Comparison of ENCODE assay signal across 14 mouse cellular contexts in genomic region chr4:108433341-108433740, GRCm38 (mm10). TPM values are rescaled to one million over a fixed set of nuclear protein-coding genes. Genes with fewer than 3 reads are reported as not detected.
DNase-seq lines count a peak whose midpoint lies in the region; ATAC-seq lines count a peak whose summit lies in the region.
"Had no signal": no experiment of that assay in that cellular context is flagged by ENCODE, and none has a peak within 500 bp of the region (broad histone marks: within the 10 kb centered on the region; RNA-seq: fewer than 3 reads in every experiment).

No protein-coding gene starts in this region.

- peak; percentile 66 for DNase-seq in midbrain, embryonic 11.5 days (ENCODE audit: low spot score, missing footprints)
- peak; percentile 46 for DNase-seq in embryo, embryonic 9.5 days (ENCODE audit: extremely low spot score)
- peak; percentile 86 for DNase-seq in forelimb bud, embryonic 11.5 days (ENCODE audit: low read depth, low spot score)
- no peak for DNase-seq in cerebellum, postnatal 4 days (ENCODE audit: low spot score in 2 of 2)
- DNase-seq: cerebellum, adult 8-10 months; gastrocnemius, postnatal 36 days; lung, postnatal 36 days; right cerebral cortex, adult 18-20 months; thymus, postnatal 14 days had no signal

- H3K27me3 ChIP-seq in midbrain, embryonic 11.5 days (ENCODE audit: control insufficient read depth, insufficient read depth, low read length) = no peaks in the 10 kb centered on the region
- H3K27me3 ChIP-seq in midbrain, embryonic 13.5 days = no peaks in the 10 kb centered on the region
- H3K27me3 ChIP-seq in stomach, embryonic 15.5 days (replicated peaks) = no peaks in the 10 kb centered on the region
- no peaks in the 10 kb centered on the region for H3K27me3 ChIP-seq in kidney, embryonic 16.5 days (ENCODE audit: insufficient read depth, low read length)
- H3K27me3 ChIP-seq: hindbrain, embryonic 13.5 days had no signal

- no peaks in the 10 kb centered on the region for H3K9me3 ChIP-seq in midbrain, embryonic 11.5 days (ENCODE audit: control insufficient read depth, low read length)
- H3K9me3 ChIP-seq in midbrain, embryonic 13.5 days = no peaks in the 10 kb centered on the region
- no peaks in the 10 kb centered on the region for H3K9me3 ChIP-seq in stomach, embryonic 15.5 days
- no peaks in the 10 kb centered on the region for H3K9me3 ChIP-seq in kidney, embryonic 16.5 days (ENCODE audit: low read length)
- H3K9me3 ChIP-seq: hindbrain, embryonic 13.5 days had no signal

- H3K9ac ChIP-seq in midbrain, embryonic 11.5 days (ENCODE audit: low read length) = no peak overlapping the region
- no peak overlapping the region for H3K9ac ChIP-seq in midbrain, embryonic 13.5 days (replicated peaks)
- no peak overlapping the region for H3K9ac ChIP-seq in stomach, embryonic 15.5 days
- H3K9ac ChIP-seq in kidney, embryonic 16.5 days (replicated peaks; ENCODE audit: low read length) = no peak overlapping the region
- H3K9ac ChIP-seq: hindbrain, embryonic 13.5 days had no signal

- H3K36me3 ChIP-seq in midbrain, embryonic 11.5 days (ENCODE audit: control insufficient read depth, insufficient read depth, low read length) = no peaks in the 10 kb centered on the region
- no peaks in the 10 kb centered on the region for H3K36me3 ChIP-seq in midbrain, embryonic 13.5 days
- no peaks in the 10 kb centered on the region for H3K36me3 ChIP-seq in stomach, embryonic 15.5 days
- no peaks in the 10 kb centered on the region for H3K36me3 ChIP-seq in kidney, embryonic 16.5 days (ENCODE audit: insufficient read depth, low read length)
- H3K36me3 ChIP-seq: hindbrain, embryonic 13.5 days had no signal

- peaks cover 18% of the 10 kb centered on the region for H3K4me1 ChIP-seq in midbrain, embryonic 11.5 days (ENCODE audit: control insufficient read depth, insufficient read depth, low read length)
- peaks cover 33% of the 10 kb centered on the region for H3K4me1 ChIP-seq in midbrain, embryonic 13.5 days (replicated peaks)
- H3K4me1 ChIP-seq in stomach, embryonic 15.5 days = peaks cover 5% of the 10 kb centered on the region
- H3K4me1 ChIP-seq in kidney, embryonic 16.5 days (ENCODE audit: insufficient read depth, low read length) = peaks cover 13% of the 10 kb centered on the region

- WGBS in midbrain, embryonic 11.5 days = 52% methylated on average over 6 of the region's 6 CpGs
- 38% methylated on average over 6 of the region's 6 CpGs for WGBS in midbrain, embryonic 13.5 days
- 13% methylated on average over 6 of the region's 6 CpGs for WGBS in stomach, embryonic 15.5 days
- 33% methylated on average over 6 of the region's 6 CpGs for WGBS in kidney, embryonic 16.5 days

- H3K4me3 ChIP-seq in midbrain, embryonic 11.5 days (ENCODE audit: low read depth, low read length) = no peak overlapping the region
- H3K4me3 ChIP-seq in midbrain, embryonic 13.5 days (replicated peaks) = no peak overlapping the region
- no peak overlapping the region for H3K4me3 ChIP-seq in stomach, embryonic 15.5 days (replicated peaks)
- no peak overlapping the region for H3K4me3 ChIP-seq in kidney, embryonic 16.5 days (ENCODE audit: low read length)
- H3K4me3 ChIP-seq: hindbrain, embryonic 13.5 days had no signal

- no peak overlapping the region for H3K27ac ChIP-seq in midbrain, embryonic 11.5 days (ENCODE audit: low read depth, low read length)
- H3K27ac ChIP-seq in midbrain, embryonic 13.5 days = no peak overlapping the region
- H3K27ac ChIP-seq in stomach, embryonic 15.5 days = no peak overlapping the region
- H3K27ac ChIP-seq in kidney, embryonic 16.5 days (ENCODE audit: low read length) = no peak overlapping the region
- H3K27ac ChIP-seq: hindbrain, embryonic 13.5 days; kidney, postnatal 0 days had no signal

- H3K4me2 ChIP-seq in midbrain, embryonic 11.5 days = no peak overlapping the region
- no peak overlapping the region for H3K4me2 ChIP-seq in midbrain, embryonic 13.5 days (replicated peaks)
- H3K4me2 ChIP-seq in stomach, embryonic 15.5 days = 0 out of 2 replicates have a peak overlapping the region, but pooled peaks have one; percentile 3
- H3K4me2 ChIP-seq in kidney, embryonic 16.5 days (replicated peaks; ENCODE audit: low read depth, low read length) = no peak overlapping the region
- H3K4me2 ChIP-seq: hindbrain, embryonic 13.5 days had no signal

- ATAC-seq in midbrain, embryonic 11.5 days (ENCODE audit: low FRiP score) = no peak
- no peak for ATAC-seq in midbrain, embryonic 13.5 days
- ATAC-seq in stomach, embryonic 15.5 days (ENCODE audit: insufficient read depth, low FRiP score, low read depth) = peak; percentile 23; the same call in 1 of the 2 replicates
- no peak for ATAC-seq in kidney, embryonic 16.5 days (ENCODE audit: low FRiP score, low TSS enrichment)

RNA-seq across cellular contexts. Expression of gene Tut4, which starts 25.9 kb away (rescaled TPM):
- polyA plus RNA-seq in midbrain, embryonic 11.5 days (2014; fragmentation: Nextera tagmentation; extraction: Ambion mirVana) = 61.9 and 66.9 TPM in 2 replicates
- 92.4 and 97.6 TPM in 2 replicates for polyA plus RNA-seq in midbrain, embryonic 13.5 days (2015; fragmentation: Nextera tagmentation; extraction: Ambion mirVana)
- 58.2 and 63.5 TPM in 2 replicates for polyA plus RNA-seq in stomach, embryonic 15.5 days (2015; fragmentation: Nextera tagmentation; extraction: Ambion mirVana)
- polyA plus RNA-seq in kidney, embryonic 16.5 days (2015; fragmentation: Nextera tagmentation; extraction: Ambion mirVana) = 55.1 and 72.0 TPM in 2 replicates

RNA-seq across cellular contexts. Expression of gene Gpx7, which starts 26.6 kb away (rescaled TPM):
- 50.8 and 52.4 TPM in 2 replicates for polyA plus RNA-seq in midbrain, embryonic 11.5 days (2014; fragmentation: Nextera tagmentation; extraction: Ambion mirVana)
- 24.7 and 26.2 TPM in 2 replicates for polyA plus RNA-seq in midbrain, embryonic 13.5 days (2015; fragmentation: Nextera tagmentation; extraction: Ambion mirVana)
- polyA plus RNA-seq in stomach, embryonic 15.5 days (2015; fragmentation: Nextera tagmentation; extraction: Ambion mirVana) = 53.9 and 54.6 TPM in 2 replicates
- 65.2 and 65.4 TPM in 2 replicates for polyA plus RNA-seq in kidney, embryonic 16.5 days (2015; fragmentation: Nextera tagmentation; extraction: Ambion mirVana)

RNA-seq across cellular contexts. Expression of gene Shisal2a, which starts 50.2 kb away (rescaled TPM):
- 1.6 and 2.4 TPM in 2 replicates for polyA plus RNA-seq in midbrain, embryonic 11.5 days (2014; fragmentation: Nextera tagmentation; extraction: Ambion mirVana)
- polyA plus RNA-seq in midbrain, embryonic 13.5 days (2015; fragmentation: Nextera tagmentation; extraction: Ambion mirVana) = 4.5 and 5.9 TPM in 2 replicates
- 2.3 and 2.6 TPM in 2 replicates for polyA plus RNA-seq in stomach, embryonic 15.5 days (2015; fragmentation: Nextera tagmentation; extraction: Ambion mirVana)
- polyA plus RNA-seq in kidney, embryonic 16.5 days (2015; fragmentation: Nextera tagmentation; extraction: Ambion mirVana) = 0.29 and 1.1 TPM in 2 replicates

Comparison
In these comparisons a context has a peak if more than half of its experiments do, and no peak if none do; other contexts are left out.
1. DNase-seq: peak in midbrain, embryonic 11.5 days (single experiment), embryo, embryonic 9.5 days (single experiment) and forelimb bud, embryonic 11.5 days (single experiment); none in cerebellum, postnatal 4 days (0 of 2).